Mouse (Mus musculus) limb, embryonic 12.5 days (tissue): Measurements from ENCODE around the gene Hexim1. TPM values are rescaled to one million over a fixed set of nuclear protein-coding genes. Genes with fewer than 3 reads are reported as not detected.

Source experiments
- ATAC-seq: fragments of 200-750 bp; cut with Nextera tagmentation; 2 replicates; pipeline ENCODE4 v1.8.0; 2017; ENCODE audit warnings: low read depth, moderate TSS enrichment; ENCODE audit not compliant: insufficient number of reproducible peaks, insufficient read depth, low FRiP score, low TSS enrichment
- H3K27ac ChIP-seq: fragments of 300-500 bp; sonication (generic); 2 replicates; pipeline ENCODE4 v1.5.1; 2016; ENCODE audit warnings: mild to moderate bottlenecking, moderate library complexity
- H3K27me3 ChIP-seq: fragments of 300-500 bp; sonication (generic); 2 replicates; pipeline ENCODE4 v1.6.1; 2016; ENCODE audit warnings: mild to moderate bottlenecking, moderate library complexity
- H3K36me3 ChIP-seq: fragments of 300-500 bp; sonication (generic); 2 replicates; pipeline ENCODE4 v1.6.1; 2016; ENCODE audit warnings: mild to moderate bottlenecking, moderate library complexity
- H3K4me1 ChIP-seq: fragments of 300-500 bp; sonication (generic); replicated peaks from 2 replicates; pipeline ENCODE4 v1.6.1; 2016
- H3K4me2 ChIP-seq: fragments of 300-500 bp; sonication (generic); 2 replicates; pipeline ENCODE4 v1.6.1; 2016; ENCODE audit warnings: mild to moderate bottlenecking, moderate library complexity
- H3K4me3 ChIP-seq: fragments of 300-500 bp; sonication (generic); replicated peaks from 2 replicates; pipeline ENCODE4 v1.5.1; 2016; ENCODE audit warnings: mild to moderate bottlenecking
- H3K9ac ChIP-seq: fragments of 300-500 bp; sonication (generic); replicated peaks from 2 replicates; pipeline ENCODE4 v1.6.1; 2016; ENCODE audit warnings: mild to moderate bottlenecking, moderate library complexity
- H3K9me3 ChIP-seq: fragments of 300-500 bp; sonication (generic); 2 replicates; pipeline ENCODE4 v1.6.1; 2016; ENCODE audit warnings: mild to moderate bottlenecking, moderate library complexity
- WGBS: fragments of 180-500 bp; shearing (Covaris S2); methylation state at CpG from one replicate; pipeline ENCODE4 v1.1.7; 2016; 5-methylcytosine and 5-hydroxymethylcytosine counted together
- polyA plus RNA-seq: library from polyadenylated mRNA; unstranded; fragments of >200 nt; fragmentation: Nextera tagmentation; extraction: Ambion mirVana; gene quantifications from 2 replicates; pipeline ENCODE4 v1.2.1, GENCODE M21; 2016

Hexim1 gene
- polyA plus RNA-seq, 1 experiment from 2014 or later: 3.9 TPM

GRCm38 (mm10) chr11:103120315-103120714 is 4.3 kb downstream of the Hexim1 start:
- no peaks in the 10 kb centered on the region for H3K36me3 ChIP-seq
- no peak overlapping the region for H3K9ac ChIP-seq
- H3K4me2 ChIP-seq: no peak overlapping the region
- ATAC-seq: no peak
- H3K4me1 ChIP-seq: peaks cover 16% of the 10 kb centered on the region
- H3K27me3 ChIP-seq: no peaks in the 10 kb centered on the region
- H3K9me3 ChIP-seq: no peaks in the 10 kb centered on the region
- H3K27ac ChIP-seq: no peak overlapping the region
- H3K4me3 ChIP-seq: no peak overlapping the region
- 74% methylated on average over 5 of the region's 5 CpGs for WGBS

- peak; percentile 30; the same call in 1 of the 2 replicates for ATAC-seq
- peak within 1 kb of the TSS; percentile 99 for H3K9ac ChIP-seq
- peaks cover 7% of the 10 kb centered on the region; the same call in 1 of the 2 replicates for H3K36me3 ChIP-seq
- WGBS: under 1% methylated on average over 39 of the region's 39 CpGs
- H3K4me2 ChIP-seq: peak within 1 kb of the TSS; percentile 65
- no peaks in the 10 kb centered on the region for H3K27me3 ChIP-seq
- peak within 1 kb of the TSS; percentile 91 for H3K4me3 ChIP-seq
- peaks cover 28% of the 10 kb centered on the region for H3K4me1 ChIP-seq
- peak within 1 kb of the TSS; percentile 99 for H3K27ac ChIP-seq
- no peaks in the 10 kb centered on the region for H3K9me3 ChIP-seq
Measured at GRCm38 (mm10) chr11:103131701-103132575, 15.9 kb downstream of the Hexim1 start, which contains the start of gene Hexim2. Gene Hexim2 (plus strand): TSS chr11:103132429.

- ATAC-seq: peak; percentile 90
- WGBS: under 1% methylated on average over 55 of the region's 58 CpGs
- Histone ChIP-seq H3K36me3 (peaks cover 7% of the 10 kb centered on the region; the same call in 1 of the 2 replicates), H3K9me3 (no peaks in the 10 kb centered on the region), H3K4me2 (peak overlapping the region; percentile 65), H3K27me3 (no peaks in the 10 kb centered on the region), H3K27ac (peak overlapping the region; percentile 99), H3K4me3 (peak overlapping the region; percentile 91), H3K4me1 (peaks cover 28% of the 10 kb centered on the region), H3K9ac (peak overlapping the region; percentile 99)
Measured at GRCm38 (mm10) chr11:103132576-103133455, 16.8 kb downstream of the Hexim1 start.

- peak overlapping the region; percentile 52 for H3K9ac ChIP-seq
- peak overlapping the region; percentile 58 for H3K4me2 ChIP-seq
- H3K4me1 ChIP-seq: peaks cover 28% of the 10 kb centered on the region
- peak overlapping the region; percentile 38 for H3K4me3 ChIP-seq
- H3K27ac ChIP-seq: peak overlapping the region; percentile 70
- H3K36me3 ChIP-seq: peaks cover 14% of the 10 kb centered on the region; the same call in 1 of the 2 replicates
- H3K9me3 ChIP-seq: no peaks in the 10 kb centered on the region
- no peaks in the 10 kb centered on the region for H3K27me3 ChIP-seq
- WGBS: 55% methylated on average over 6 of the region's 6 CpGs
- 0 out of 2 replicates have a peak, but pooled peaks have one; percentile 16 for ATAC-seq
Measured at GRCm38 (mm10) chr11:103133456-103134185, 17.6 kb downstream of the Hexim1 start.

- Histone ChIP-seq H3K36me3 (peaks cover 16% of the 10 kb centered on the region), H3K4me2 (peak overlapping the region; percentile 58; the same call in 1 of the 2 replicates), H3K27ac (no peak overlapping the region), H3K9ac (no peak overlapping the region), H3K27me3 (no peaks in the 10 kb centered on the region), H3K4me3 (no peak overlapping the region), H3K4me1 (peaks cover 28% of the 10 kb centered on the region), H3K9me3 (no peaks in the 10 kb centered on the region)
- 77% methylated on average over 3 of the region's 3 CpGs for WGBS
- no peak for ATAC-seq
Measured at GRCm38 (mm10) chr11:103134221-103134620, 18.2 kb downstream of the Hexim1 start.

- Histone ChIP-seq H3K9ac (no peak overlapping the region), H3K4me2 (no peak overlapping the region), H3K4me3 (no peak overlapping the region), H3K9me3 (no peaks in the 10 kb centered on the region), H3K36me3 (peaks cover 22% of the 10 kb centered on the region), H3K27me3 (no peaks in the 10 kb centered on the region), H3K4me1 (peaks cover 20% of the 10 kb centered on the region), H3K27ac (no peak overlapping the region)
- ATAC-seq: no peak
- WGBS: 85% methylated on average over 8 of the region's 8 CpGs
Measured at GRCm38 (mm10) chr11:103136039-103136577, 20.1 kb downstream of the Hexim1 start.

- Histone ChIP-seq H3K4me1 (peaks cover 31% of the 10 kb centered on the region), H3K36me3 (peaks cover 22% of the 10 kb centered on the region), H3K4me3 (no peak overlapping the region), H3K4me2 (no peak overlapping the region), H3K9me3 (no peaks in the 10 kb centered on the region), H3K27ac (peak overlapping the region; percentile 77; the same call in 1 of the 2 replicates), H3K27me3 (no peaks in the 10 kb centered on the region), H3K9ac (no peak overlapping the region)
- no peak for ATAC-seq
- 85% methylated on average over 14 of the region's 14 CpGs for WGBS
Measured at GRCm38 (mm10) chr11:103139951-103140762, 24.1 kb downstream of the Hexim1 start.

- ATAC-seq: no peak
- Histone ChIP-seq H3K4me3 (no peak overlapping the region), H3K27ac (peak overlapping the region; percentile 77), H3K9me3 (no peaks in the 10 kb centered on the region), H3K4me1 (peaks cover 31% of the 10 kb centered on the region), H3K36me3 (peaks cover 22% of the 10 kb centered on the region), H3K4me2 (no peak overlapping the region), H3K27me3 (no peaks in the 10 kb centered on the region), H3K9ac (no peak overlapping the region)
- WGBS: 56% methylated on average over 6 of the region's 6 CpGs
Measured at GRCm38 (mm10) chr11:103140763-103141100, 24.7 kb downstream of the Hexim1 start.

- Histone ChIP-seq H3K9me3 (no peaks in the 10 kb centered on the region), H3K4me2 (peak overlapping the region; percentile 19; the same call in 1 of the 2 replicates), H3K27ac (peak overlapping the region; percentile 77), H3K27me3 (no peaks in the 10 kb centered on the region), H3K4me3 (no peak overlapping the region), H3K9ac (0 out of 2 replicates have a peak overlapping the region, but pooled peaks have one; percentile 12), H3K4me1 (peaks cover 31% of the 10 kb centered on the region), H3K36me3 (peaks cover 22% of the 10 kb centered on the region)
- 39% methylated on average over 11 of the region's 11 CpGs for WGBS
- no peak for ATAC-seq
Measured at GRCm38 (mm10) chr11:103141101-103141943, 25.3 kb downstream of the Hexim1 start.
